Mouse (Mus musculus): ENCODE results near the gene Dync2li1.

Dync2li1 gene

GRCm38 (mm10) chr17:84685286-84685685 lies 59.0 kb downstream of the Dync2li1 start:
- no peak for DNase-seq (ENCODE audit: low spot score)

GRCm38 (mm10) chr17:84687994-84688393 lies 61.7 kb downstream of the Dync2li1 start:
- DNase-seq (ENCODE audit: low spot score): no peak

- DNase-seq (ENCODE audit: low spot score): no peak
Measured at GRCm38 (mm10) chr17:84688834-84689233, 62.5 kb downstream of the Dync2li1 start.

- DNase-seq (ENCODE audit: low spot score): no peak
Measured at GRCm38 (mm10) chr17:84689316-84689715, 63.0 kb downstream of the Dync2li1 start.

- DNase-seq (ENCODE audit: low spot score): no peak
Measured at GRCm38 (mm10) chr17:84690111-84690510, 63.8 kb downstream of the Dync2li1 start.

GRCm38 (mm10) chr17:84693741-84694140 lies 67.4 kb downstream of the Dync2li1 start:
- no peak for DNase-seq (ENCODE audit: low spot score)

GRCm38 (mm10) chr17:84696537-84696936 lies 70.2 kb downstream of the Dync2li1 start:
- no peak for DNase-seq (ENCODE audit: low spot score)

GRCm38 (mm10) chr17:84698727-84699126 lies 72.4 kb downstream of the Dync2li1 start:
- no peak for DNase-seq (ENCODE audit: low spot score)
